ENCODE assay signal across 20 mouse cellular contexts in the genomic region with DNA sequence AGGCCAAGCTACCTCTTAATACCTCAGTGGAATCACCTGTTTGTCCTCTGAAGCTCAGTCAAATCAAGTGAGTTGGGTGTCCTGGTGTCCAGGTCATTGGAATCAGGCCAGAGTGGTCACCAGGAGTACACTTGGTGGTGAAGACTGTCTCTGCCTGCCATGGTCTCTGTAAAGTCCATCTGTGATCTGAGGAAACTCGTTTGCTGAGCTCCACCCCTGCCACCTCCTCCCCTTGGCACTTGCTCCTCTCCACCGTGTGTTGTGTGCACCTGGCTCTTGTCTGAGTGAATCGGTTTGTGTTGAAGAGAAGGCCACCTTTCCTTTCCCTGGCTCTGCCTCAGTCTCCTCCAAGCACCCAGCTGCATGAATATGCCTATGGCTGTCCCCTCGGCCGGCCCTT.
DNase-seq lines count a peak whose midpoint lies in the region; ATAC-seq and TF ChIP-seq lines count a peak whose summit lies in the region.
"Had no signal": no experiment of that assay in that cellular context is flagged by ENCODE, and none has a peak within 500 bp of the region (broad histone marks: within the 10 kb centered on the region; RNA-seq: fewer than 3 reads in every experiment).

No protein-coding gene starts in this region.

- H3K9me3 ChIP-seq in forebrain, embryonic 12.5 days: no peaks in the 10 kb centered on the region
- H3K9me3 ChIP-seq: embryonic facial prominence, embryonic 15.5 days; forebrain, embryonic 10.5 days; forebrain, embryonic 15.5 days; hindbrain, embryonic 10.5 days; intestine, embryonic 15.5 days had no signal

- no peaks in the 10 kb centered on the region for H3K4me1 ChIP-seq in forebrain, embryonic 12.5 days
- H3K4me1 ChIP-seq: embryonic facial prominence, embryonic 15.5 days; forebrain, embryonic 10.5 days; forebrain, embryonic 15.5 days; hindbrain, embryonic 10.5 days; intestine, embryonic 15.5 days had no signal

- no peaks in the 10 kb centered on the region for H3K36me3 ChIP-seq in forebrain, embryonic 12.5 days (replicated peaks)
- H3K36me3 ChIP-seq: embryonic facial prominence, embryonic 15.5 days; forebrain, embryonic 10.5 days; forebrain, embryonic 15.5 days; hindbrain, embryonic 10.5 days; intestine, embryonic 15.5 days had no signal

- H3K9ac ChIP-seq in forebrain, embryonic 12.5 days: no peak overlapping the region
- H3K9ac ChIP-seq: embryonic facial prominence, embryonic 15.5 days; forebrain, embryonic 15.5 days; hindbrain, embryonic 14.5 days; intestine, embryonic 15.5 days had no signal

- no peak overlapping the region for H3K4me3 ChIP-seq in gastrocnemius, adult 2 months
- no peak overlapping the region for H3K4me3 ChIP-seq in forebrain, embryonic 12.5 days (replicated peaks)
- H3K4me3 ChIP-seq: embryonic facial prominence, embryonic 15.5 days; erythroblast, embryonic 14.5 days; forebrain, embryonic 10.5 days; forebrain, embryonic 15.5 days; heart, adult 2 months; hindbrain, embryonic 10.5 days; intestine, embryonic 15.5 days had no signal

- H3K4me2 ChIP-seq in forebrain, embryonic 12.5 days: no peak overlapping the region
- H3K4me2 ChIP-seq: embryonic facial prominence, embryonic 15.5 days; forebrain, embryonic 15.5 days; heart, embryonic 11.5 days; hindbrain, embryonic 14.5 days; intestine, embryonic 15.5 days had no signal

- WGBS in forebrain, embryonic 12.5 days: 86% methylated on average over 5 of the region's 5 CpGs

- DNase-seq in cerebellum, adult 11 months: peak; percentile 41
- peak; percentile 49 to 59 for DNase-seq in cerebellum, adult 18-20 months
- DNase-seq in cerebellum, adult 9-11 months: peak; percentile 74
- peak; percentile 38 to 43 for DNase-seq in cerebellum, postnatal 36 days
- no peak for DNase-seq in gastrocnemius, adult 2 months
- DNase-seq in left cerebral cortex, postnatal 4 days: no peak
- DNase-seq: adrenal gland, adult 2 months; adrenal gland, postnatal 25 days; embryo, embryonic 11 days; heart, adult 2 months; kidney, adult 18-20 months had no signal

- H3K27ac ChIP-seq in gastrocnemius, adult 2 months: no peak overlapping the region
- H3K27ac ChIP-seq in forebrain, embryonic 12.5 days: no peak overlapping the region
- H3K27ac ChIP-seq: embryonic facial prominence, embryonic 15.5 days; forebrain, embryonic 10.5 days; forebrain, embryonic 15.5 days; heart, adult 2 months; hindbrain, embryonic 10.5 days; hindbrain, embryonic 14.5 days; intestine, embryonic 15.5 days had no signal

- intact Hi-C loops in gastrocnemius, adult 2 months (cut with DNase I): no loop called here
- intact Hi-C loops in left cerebral cortex, postnatal 4 days (cut with DNase I): no loop called here

- no peak for ATAC-seq in forebrain, embryonic 12.5 days (ENCODE audit: low FRiP score)
- ATAC-seq: forebrain, embryonic 15.5 days; intestine, embryonic 15.5 days had no signal

- TF ChIP-seq CTCF in gastrocnemius, adult 2 months (IDR thresholded peaks at IDR 0.05): no peak

- H3K27me3 ChIP-seq in forebrain, embryonic 12.5 days: no peaks in the 10 kb centered on the region
- H3K27me3 ChIP-seq: embryonic facial prominence, embryonic 15.5 days; forebrain, embryonic 15.5 days; intestine, embryonic 15.5 days had no signal

Comparison
In these comparisons a context has a peak if more than half of its experiments do, and no peak if none do; other contexts are left out.
1. DNase-seq: peak in cerebellum, adult 11 months (single experiment), cerebellum, adult 18-20 months (2 of 2), cerebellum, adult 9-11 months (single experiment) and cerebellum, postnatal 36 days (2 of 2); none in gastrocnemius, adult 2 months (single experiment) and left cerebral cortex, postnatal 4 days (single experiment).